Mouse (Mus musculus) heart, embryonic 14.5 days (tissue): Measurements from ENCODE around the gene Dennd2c. TPM values are rescaled to one million over a fixed set of nuclear protein-coding genes. Genes with fewer than 3 reads are reported as not detected.
"Not testable (repeated sequence)": the region's sequence is repeated elsewhere in the genome, so short reads cannot be mapped to it uniquely, and the experiment has no call there.

Source experiments
- ATAC-seq: fragments of 200-750 bp; cut with Nextera tagmentation; 2 replicates; pipeline ENCODE4 v1.8.0; 2017; ENCODE audit warnings: low read depth, moderate TSS enrichment; ENCODE audit not compliant: insufficient number of reproducible peaks, insufficient read depth, low FRiP score
- H3K27ac ChIP-seq, 2 experiments: fragments of 200-500 bp in 1 of 2; fragments of 300-500 bp in 1 of 2; sonication (generic) in 1 of 2; replicated peaks in 1 of 2; 2 replicates each; pipeline ENCODE4 v1.5.1; 2012 to 2014; ENCODE audit warnings: low read depth in 2 of 2, low read length in 2 of 2, control low read depth in 1 of 2, mild to moderate bottlenecking in 1 of 2, mixed read lengths in 1 of 2; ENCODE audit not compliant: control insufficient read depth in 1 of 2, insufficient read depth in 1 of 2
- H3K27me3 ChIP-seq: fragments of 300-500 bp; sonication (generic); 2 replicates; pipeline ENCODE4 v1.6.1; 2014; ENCODE audit warnings: mild to moderate bottlenecking, low read length, control low read depth; ENCODE audit not compliant: control insufficient read depth, insufficient read depth
- H3K36me3 ChIP-seq: fragments of 300-500 bp; sonication (generic); 2 replicates; pipeline ENCODE4 v1.6.1; 2014; ENCODE audit warnings: mild to moderate bottlenecking, control low read depth, low read length, mixed read lengths; ENCODE audit not compliant: control insufficient read depth, insufficient read depth
- H3K4me1 ChIP-seq, 2 experiments: fragments of 200-500 bp in 1 of 2; fragments of 300-500 bp in 1 of 2; sonication (generic) in 1 of 2; 2 replicates each; pipeline ENCODE4 v1.6.1; 2012 to 2014; ENCODE audit warnings: low read length in 2 of 2, control low read depth in 1 of 2, mixed read lengths in 1 of 2; ENCODE audit not compliant: control insufficient read depth in 2 of 2, insufficient read depth in 2 of 2
- H3K4me2 ChIP-seq: fragments of 300-500 bp; sonication (generic); 2 replicates; pipeline ENCODE4 v1.6.1; 2014; ENCODE audit warnings: mild to moderate bottlenecking, low read length
- H3K4me3 ChIP-seq, 2 experiments: fragments of 200-500 bp in 1 of 2; fragments of 300-500 bp in 1 of 2; sonication (generic) in 1 of 2; 2 replicates each; pipeline ENCODE4 v1.5.1; 2012 to 2014; ENCODE audit warnings: low read length in 2 of 2, mild to moderate bottlenecking in 2 of 2, control low read depth in 1 of 2, low read depth in 1 of 2, moderate library complexity in 1 of 2; ENCODE audit not compliant: control insufficient read depth in 1 of 2, insufficient read depth in 1 of 2
- H3K9ac ChIP-seq: fragments of 300-500 bp; sonication (generic); 2 replicates; pipeline ENCODE4 v1.6.1; 2014; ENCODE audit warnings: mild to moderate bottlenecking, low read length
- H3K9me3 ChIP-seq: fragments of 300-500 bp; sonication (generic); 2 replicates; pipeline ENCODE4 v1.6.1; 2016; ENCODE audit warnings: low read length, control low read depth; ENCODE audit not compliant: control insufficient read depth
- WGBS: fragments of 180-500 bp; shearing (Covaris S2); extraction: QIAGEN DNeasy Blood & Tissue Kit; methylation state at CpG from one replicate; pipeline ENCODE4 v1.1.7; 2014; 5-methylcytosine and 5-hydroxymethylcytosine counted together
- polyA plus RNA-seq: library from polyadenylated mRNA; unstranded; fragments of >200 nt; fragmentation: Nextera tagmentation; extraction: Ambion mirVana; gene quantifications from 2 replicates; pipeline ENCODE4 v1.2.1, GENCODE M21; 2014

The Dennd2c gene
- polyA plus RNA-seq, 1 experiment from 2014 or later = 3.4 TPM

DNA sequence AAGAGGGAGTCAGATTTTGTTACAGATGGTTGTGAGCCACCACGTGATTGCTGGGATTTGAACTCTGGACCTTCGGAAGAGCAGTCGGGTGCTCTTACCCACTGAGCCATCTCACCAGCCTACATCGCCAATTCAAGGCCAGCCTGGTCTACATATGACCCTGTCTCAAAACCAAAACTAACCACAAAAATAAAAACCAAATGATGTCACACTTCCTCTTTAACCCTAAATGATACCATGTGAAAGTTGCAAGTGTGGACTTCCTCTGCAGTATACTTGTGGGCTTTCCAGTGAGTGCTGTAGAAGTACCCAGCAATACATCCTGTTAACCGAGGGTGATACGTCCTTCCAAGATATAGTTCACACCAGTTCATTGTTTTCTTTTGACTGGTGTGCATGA, 104.0 kb downstream of the Dennd2c start:
- Histone ChIP-seq H3K9me3 (no peaks in the 10 kb centered on the region), H3K4me3 (no peak overlapping the region), H3K36me3 (no peaks in the 10 kb centered on the region), H3K4me1 (no peaks in the 10 kb centered on the region), H3K9ac (no peak overlapping the region), H3K27me3 (no peaks in the 10 kb centered on the region), H3K4me2 (no peak overlapping the region), H3K27ac (no peak overlapping the region)
- 78% methylated on average over 6 of the region's 6 CpGs for WGBS
- no peak for ATAC-seq

DNA sequence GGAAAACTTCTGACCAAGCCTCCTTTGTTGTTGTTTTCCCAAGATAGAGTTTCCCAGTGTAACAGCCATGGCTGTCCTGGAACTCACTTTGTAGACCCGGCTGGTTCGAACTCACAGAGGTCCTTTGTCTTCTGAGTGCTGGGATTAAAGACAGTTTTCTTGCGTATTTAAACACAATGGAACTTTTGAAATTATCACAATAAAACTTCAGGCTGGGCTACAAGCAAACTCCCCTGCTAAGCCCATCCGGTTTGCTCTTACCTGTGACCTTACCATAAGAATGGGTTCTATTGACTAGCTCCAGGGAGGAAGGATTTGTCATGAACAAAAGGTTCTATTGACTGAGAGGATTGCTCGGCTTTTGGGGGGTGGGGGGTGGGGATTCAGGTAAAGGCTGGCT, 105.3 kb downstream of the Dennd2c start:
- H3K27ac ChIP-seq = no peak overlapping the region
- no peak overlapping the region for H3K4me3 ChIP-seq
- no peak overlapping the region for H3K9ac ChIP-seq
- no peak overlapping the region for H3K4me2 ChIP-seq
- H3K27me3 ChIP-seq = no peaks in the 10 kb centered on the region
- H3K9me3 ChIP-seq = no peaks in the 10 kb centered on the region
- no peaks in the 10 kb centered on the region for H3K36me3 ChIP-seq
- WGBS = 53% methylated on average over 5 of the region's 5 CpGs
- no peaks in the 10 kb centered on the region for H3K4me1 ChIP-seq
- ATAC-seq = no peak

DNA sequence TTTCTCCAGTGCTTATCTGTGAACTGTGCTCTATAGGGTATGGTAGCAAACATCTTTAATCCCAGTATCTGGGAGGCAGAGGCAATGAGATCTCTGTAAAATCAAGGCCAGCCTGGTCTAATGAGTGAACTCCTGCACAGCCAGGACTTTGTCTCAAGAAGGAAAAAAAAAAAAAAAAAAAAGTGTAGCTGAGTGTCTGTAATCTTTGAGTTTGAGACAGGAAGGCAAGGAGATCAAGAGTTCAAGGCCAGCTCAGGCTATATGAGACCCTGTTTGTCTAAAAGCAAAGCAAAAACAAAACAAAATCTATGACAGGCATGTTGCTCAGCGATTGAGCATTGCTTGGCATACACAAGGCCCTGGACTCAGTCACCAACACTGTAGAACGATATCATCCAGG, 105.8 kb downstream of the Dennd2c start:
- ATAC-seq = no peak
- WGBS = 81% methylated on average over 2 of the region's 2 CpGs
- H3K4me3 ChIP-seq = no peak overlapping the region
- no peak overlapping the region for H3K4me2 ChIP-seq
- no peaks in the 10 kb centered on the region for H3K36me3 ChIP-seq
- no peaks in the 10 kb centered on the region for H3K27me3 ChIP-seq
- H3K4me1 ChIP-seq = no peaks in the 10 kb centered on the region
- no peaks in the 10 kb centered on the region for H3K9me3 ChIP-seq
- no peak overlapping the region for H3K27ac ChIP-seq
- no peak overlapping the region for H3K9ac ChIP-seq

DNA sequence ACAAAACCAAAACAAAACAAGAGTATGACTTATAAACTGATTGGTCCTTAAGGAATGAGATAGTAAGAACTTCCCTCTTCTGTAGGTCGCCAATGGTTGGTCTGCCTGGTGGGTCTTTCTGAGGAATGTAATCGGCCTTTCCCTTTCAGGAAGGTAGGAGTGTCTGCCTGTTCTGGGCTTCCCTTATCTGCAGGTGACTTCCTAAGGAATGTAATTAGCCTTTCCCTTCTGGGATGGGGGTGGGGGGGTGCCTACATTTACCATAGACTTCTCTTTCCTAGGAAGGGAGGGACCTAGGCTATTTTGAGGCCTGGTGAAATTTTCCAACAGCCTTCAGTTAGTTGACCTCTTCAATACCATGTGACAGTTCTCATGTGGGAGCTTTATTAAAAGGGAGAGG, 108.7 kb downstream of the Dennd2c start:
- no peak overlapping the region for H3K4me3 ChIP-seq
- ATAC-seq = no peak
- no peaks in the 10 kb centered on the region for H3K9me3 ChIP-seq
- no peaks in the 10 kb centered on the region; a peak in 1 of 4 replicates for H3K4me1 ChIP-seq
- H3K4me2 ChIP-seq = no peak overlapping the region
- no peak overlapping the region for H3K9ac ChIP-seq
- WGBS = 54% methylated on average over 2 of the region's 2 CpGs
- no peaks in the 10 kb centered on the region for H3K27me3 ChIP-seq
- H3K27ac ChIP-seq = no peak overlapping the region
- no peaks in the 10 kb centered on the region for H3K36me3 ChIP-seq

DNA sequence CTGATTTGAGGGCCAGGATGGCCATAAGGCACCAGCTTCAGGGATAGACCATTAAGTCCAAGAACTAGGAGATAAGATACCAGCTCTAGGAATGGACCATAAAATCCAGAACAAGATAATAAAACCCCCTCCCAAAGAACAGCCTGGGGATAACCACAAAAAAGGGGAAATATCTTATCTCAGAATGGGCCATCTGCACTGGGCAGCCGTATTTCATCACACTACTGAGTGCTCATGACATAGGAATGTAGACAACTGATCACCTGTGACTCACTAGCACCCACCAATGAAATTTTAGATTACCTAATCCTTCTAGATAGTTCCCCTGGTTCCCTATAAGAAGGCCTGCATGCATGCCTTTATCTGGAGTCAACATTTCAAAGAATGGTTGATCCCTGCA, 109.7 kb downstream of the Dennd2c start:
- Histone ChIP-seq H3K27ac (no peak overlapping the region), H3K9me3 (no peaks in the 10 kb centered on the region), H3K4me2 (no peak overlapping the region), H3K4me3 (no peak overlapping the region), H3K4me1 (no peaks in the 10 kb centered on the region; a peak in 1 of 4 replicates), H3K9ac (no peak overlapping the region), H3K27me3 (no peaks in the 10 kb centered on the region), H3K36me3 (no peaks in the 10 kb centered on the region)
- WGBS = 17% methylated on average over 1 of the region's 1 CpGs
- ATAC-seq = no peak

DNA sequence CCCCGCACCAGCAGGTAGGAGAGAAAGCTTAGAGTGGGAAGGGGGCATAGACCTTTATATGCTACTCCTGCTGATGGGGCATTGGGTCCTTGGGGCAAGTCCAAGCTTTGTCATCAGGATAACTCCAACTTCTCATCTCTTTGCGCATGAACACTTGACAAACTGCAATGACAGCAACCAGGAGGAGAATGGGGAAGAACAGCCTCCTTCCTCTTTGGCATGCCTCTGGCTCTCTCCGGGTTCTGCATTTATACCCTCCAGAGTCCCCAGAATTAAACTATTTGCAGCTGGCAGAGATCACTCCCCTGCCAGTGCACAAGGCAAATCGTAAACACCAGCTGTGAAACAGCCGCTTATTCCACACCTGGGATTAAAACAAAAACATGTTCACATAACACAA, 111.1 kb downstream of the Dennd2c start:
- no peaks in the 10 kb centered on the region; a peak in 1 of 4 replicates for H3K4me1 ChIP-seq
- no peaks in the 10 kb centered on the region for H3K27me3 ChIP-seq
- ATAC-seq = no peak
- no peaks in the 10 kb centered on the region for H3K9me3 ChIP-seq
- no peaks in the 10 kb centered on the region for H3K36me3 ChIP-seq
- no peak overlapping the region for H3K27ac ChIP-seq
- H3K4me3 ChIP-seq = no peak overlapping the region
- WGBS = 84% methylated on average over 5 of the region's 5 CpGs
- no peak overlapping the region for H3K9ac ChIP-seq
- H3K4me2 ChIP-seq = no peak overlapping the region

DNA sequence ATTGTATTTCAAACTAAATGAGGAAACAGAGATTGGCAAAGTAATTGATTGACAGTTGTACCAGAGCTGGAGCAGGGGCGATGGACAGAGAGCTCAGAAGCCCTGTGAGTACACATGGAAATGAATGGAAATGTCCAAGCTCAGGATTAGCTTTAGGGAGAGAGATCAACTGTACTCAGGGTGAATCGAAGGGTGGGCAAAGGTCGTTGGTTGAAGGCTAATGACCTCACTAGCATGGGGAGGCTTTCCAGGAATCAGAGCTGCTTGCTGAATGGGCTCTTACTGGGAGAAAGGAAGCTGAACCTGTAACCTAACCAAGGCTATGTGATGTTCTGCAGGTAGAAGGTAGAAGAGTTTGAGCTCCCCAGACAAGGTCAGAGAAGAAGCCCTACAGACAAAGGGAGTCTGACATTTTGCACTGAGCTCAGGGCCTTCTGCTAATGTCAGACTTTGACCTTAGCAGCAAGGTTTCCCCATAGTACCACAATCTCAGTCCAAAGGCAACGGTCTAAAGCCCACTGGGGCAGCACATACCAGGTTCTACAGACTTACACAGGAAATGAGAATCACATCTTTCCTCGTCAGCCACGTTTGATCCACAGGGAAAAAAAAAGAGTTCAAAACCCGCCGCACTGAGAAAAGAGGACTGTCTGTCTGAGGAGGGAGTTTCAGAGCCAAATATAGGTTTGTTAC, 112.3 kb downstream of the Dennd2c start:
- no peak for ATAC-seq
- no peak overlapping the region for H3K9ac ChIP-seq
- H3K4me2 ChIP-seq = no peak overlapping the region
- no peak overlapping the region for H3K27ac ChIP-seq
- WGBS = 84% methylated on average over 8 of the region's 8 CpGs
- no peaks in the 10 kb centered on the region for H3K27me3 ChIP-seq
- H3K9me3 ChIP-seq = peaks cover 3% of the 10 kb centered on the region; the same call in 1 of the 2 replicates
- H3K4me1 ChIP-seq = no peaks in the 10 kb centered on the region; a peak in 1 of 4 replicates
- H3K36me3 ChIP-seq = no peaks in the 10 kb centered on the region
- no peak overlapping the region for H3K4me3 ChIP-seq

DNA sequence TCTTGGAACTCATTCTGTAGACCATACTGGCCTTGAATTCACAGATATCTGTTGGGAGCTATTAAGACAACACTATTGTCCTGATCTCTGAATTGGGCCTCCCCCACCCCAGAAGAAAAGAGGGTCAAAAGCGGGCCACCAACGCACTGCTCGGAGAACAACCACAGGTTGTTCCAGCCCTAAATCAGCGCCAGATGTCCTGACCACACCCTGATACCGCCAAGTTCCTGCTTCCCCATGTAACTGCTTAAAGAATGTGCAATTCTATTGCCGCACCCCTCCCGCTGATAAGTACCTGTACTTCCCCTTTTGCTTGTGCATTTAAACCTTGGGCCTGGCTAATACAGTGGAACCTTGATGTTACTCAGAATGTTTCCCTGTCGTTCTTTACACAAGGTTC, 113.0 kb downstream of the Dennd2c start:
- not testable (repeated sequence) for H3K4me1 ChIP-seq, H3K4me2 ChIP-seq, H3K9me3 ChIP-seq, H3K4me3 ChIP-seq, ATAC-seq, H3K9ac ChIP-seq, H3K27ac ChIP-seq, H3K36me3 ChIP-seq, H3K27me3 ChIP-seq
- 78% methylated on average over 8 of the region's 8 CpGs for whole genome bisulfite sequencing
